Mouse (Mus musculus) frontal cortex, adult (tissue): Measurements from ENCODE around the gene Vapb.

Source experiments
- ATAC-seq: cut with Nextera tagmentation; 2 replicates; pipeline ENCODE4 v1.9.2; 2017; ENCODE audit warnings: mild to moderate bottlenecking, moderate library complexity, mixed read lengths; ENCODE audit not compliant: low TSS enrichment

Vapb gene

DNA sequence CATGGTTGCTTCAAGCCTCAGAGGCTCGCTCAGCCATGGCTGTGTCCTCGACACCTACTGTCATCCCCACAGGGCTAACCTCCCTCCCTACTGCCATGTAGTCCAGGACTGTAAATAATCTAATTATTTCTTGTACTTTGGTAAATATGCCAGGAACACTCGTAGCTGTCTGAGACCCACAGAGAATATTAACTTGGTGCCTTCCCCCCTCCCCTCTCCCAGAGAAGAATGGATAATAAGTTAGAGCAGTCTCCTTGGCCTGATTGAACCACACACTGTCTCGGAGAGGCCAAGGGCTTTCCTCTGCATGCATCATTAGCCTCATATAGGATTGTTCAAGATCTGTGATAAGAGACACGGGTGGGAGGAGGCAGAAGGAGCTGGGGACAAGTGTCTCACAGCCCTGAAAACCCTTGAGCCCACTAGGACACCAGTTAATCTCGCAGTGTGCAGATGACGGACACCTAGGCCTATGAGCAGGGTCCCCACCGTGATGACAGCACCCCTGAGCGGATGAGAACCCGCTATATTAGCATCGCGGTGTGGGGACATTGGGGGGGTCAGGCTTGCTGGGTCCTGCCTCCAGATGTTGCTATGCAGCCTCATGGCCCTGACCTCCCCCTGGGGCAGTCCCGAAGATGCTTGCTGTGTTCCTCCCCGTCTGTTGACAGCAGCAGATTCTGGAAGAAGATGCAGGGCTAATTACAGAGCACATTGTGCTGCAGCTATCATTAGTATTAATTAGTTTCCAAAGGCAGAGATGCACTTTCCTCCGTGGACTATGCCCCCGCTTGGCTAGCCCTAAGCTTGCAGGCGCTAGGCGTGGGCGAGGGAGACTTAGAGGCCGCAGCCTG lies 54.8 kb downstream of the Vapb start:
- ATAC-seq = no peak

DNA sequence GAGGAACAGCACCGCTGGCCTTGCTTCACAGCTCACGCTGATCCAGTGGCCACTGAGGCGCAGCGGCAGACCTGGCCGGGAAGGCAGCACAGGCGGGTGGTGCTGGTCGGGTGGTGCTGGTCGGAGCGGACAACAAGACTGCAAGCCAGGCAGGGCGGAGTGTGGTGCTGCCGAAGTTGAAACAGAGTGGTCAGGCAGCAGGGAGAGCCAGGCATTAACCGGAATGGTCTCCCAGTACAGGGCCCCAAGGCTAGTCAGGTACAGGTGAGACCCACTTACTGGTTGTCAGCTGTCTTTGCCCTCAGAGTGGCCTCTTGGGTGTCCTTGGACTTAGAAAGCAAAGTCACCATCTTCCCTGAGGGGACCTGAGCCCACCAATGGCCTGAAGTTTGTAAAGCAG lies 56.7 kb downstream of the Vapb start:
- no peak for ATAC-seq

DNA sequence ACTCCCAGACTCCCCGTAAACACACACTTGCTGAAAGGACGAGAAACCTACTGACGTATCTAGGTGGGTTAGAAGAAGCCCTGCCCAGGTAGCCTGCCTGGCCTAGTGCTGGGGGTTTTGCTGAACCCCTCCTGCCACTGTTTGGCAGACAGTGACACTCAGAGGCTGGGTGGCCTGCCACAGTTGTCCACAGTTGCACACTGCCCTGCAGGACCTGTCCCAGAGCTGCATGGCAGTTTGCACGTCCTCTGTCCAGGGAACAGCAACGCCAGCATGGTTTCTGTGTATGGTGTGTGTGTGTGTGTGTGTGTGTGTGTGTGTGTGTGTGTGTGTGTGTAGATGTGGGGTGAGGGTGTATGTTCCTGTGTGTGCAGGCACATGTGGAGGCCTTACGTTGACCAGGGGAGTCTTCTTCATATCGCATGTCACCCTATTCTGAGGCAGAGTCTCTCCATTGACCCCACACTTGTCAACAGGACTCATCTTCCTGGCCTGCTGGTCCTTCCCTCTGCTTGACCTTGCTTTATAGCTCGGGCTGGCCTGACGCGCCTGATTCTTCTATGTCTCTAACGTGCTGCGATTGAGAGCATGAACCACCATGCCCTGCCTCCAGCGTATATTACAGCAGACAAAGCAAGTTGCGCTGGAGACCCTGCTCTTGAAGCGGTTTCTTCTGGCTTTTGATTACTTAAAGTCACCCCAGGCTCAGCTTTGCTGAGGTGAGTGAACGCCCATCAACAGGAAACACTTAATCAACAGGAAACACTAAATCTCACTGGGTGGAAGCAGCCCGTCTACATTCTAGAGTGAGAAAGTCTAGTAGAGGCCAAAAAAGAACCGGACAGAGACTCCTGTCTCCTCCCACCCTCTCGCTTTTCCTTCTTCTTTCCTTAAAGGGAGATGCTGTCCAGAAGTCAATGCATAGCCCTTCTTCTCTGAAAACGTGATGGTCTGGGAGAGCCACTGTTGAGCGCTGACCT lies 57.5 kb downstream of the Vapb start:
- ATAC-seq = no peak

DNA sequence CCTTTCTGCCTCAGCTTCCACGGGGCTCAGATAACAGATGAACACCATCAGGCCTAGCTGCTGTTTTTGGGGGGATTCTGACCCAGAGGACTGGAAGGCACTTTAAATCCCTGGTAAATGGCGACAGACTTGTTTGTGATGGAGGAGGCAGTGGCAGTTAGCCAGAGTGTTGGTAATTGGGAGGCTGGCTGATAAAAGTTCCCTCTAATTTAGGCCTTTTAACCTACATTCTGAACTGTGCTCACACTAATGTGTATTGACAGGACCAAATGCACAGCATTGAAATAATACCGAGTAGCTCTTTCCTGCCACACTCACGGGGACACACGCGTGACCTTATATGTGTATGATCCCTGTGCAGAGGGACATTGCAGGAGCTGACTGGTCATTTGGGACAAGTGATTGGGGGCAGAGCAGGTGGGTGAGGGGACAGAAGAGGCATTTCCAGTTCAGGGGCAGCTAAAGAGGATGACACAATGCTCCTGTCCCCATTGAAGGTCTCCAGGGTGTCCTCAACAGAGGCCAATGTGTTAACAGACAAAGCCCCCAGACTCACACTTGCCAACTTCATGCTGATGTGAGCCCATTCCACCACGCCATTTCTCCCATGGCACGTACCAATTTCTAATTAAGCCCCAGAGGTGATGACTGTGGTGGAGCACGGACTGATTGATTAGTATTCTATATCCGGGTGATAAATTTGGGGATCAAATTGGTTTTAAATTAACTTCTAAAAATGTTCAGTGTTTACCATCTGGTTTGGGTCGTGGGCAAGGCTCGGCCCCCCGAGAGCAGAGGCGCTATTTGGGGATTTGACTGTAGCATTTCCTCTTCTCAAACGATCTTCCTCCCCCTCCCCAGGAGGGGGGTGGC lies 58.7 kb downstream of the Vapb start:
- ATAC-seq = no peak

DNA sequence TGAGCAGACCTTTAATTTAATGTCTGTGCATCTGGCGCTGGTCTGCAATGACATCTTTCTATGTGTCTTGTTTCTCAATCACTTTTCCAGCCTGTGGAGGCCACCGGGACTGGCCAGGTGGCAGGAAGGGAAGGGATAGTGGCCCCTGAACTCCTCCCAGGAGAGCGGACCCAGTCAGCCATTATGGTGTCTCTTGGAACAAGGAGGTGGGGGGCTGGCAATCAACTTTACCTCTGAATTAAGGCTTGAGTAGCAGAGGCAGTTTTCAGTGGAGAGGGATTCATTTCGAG lies 59.3 kb downstream of the Vapb start:
- ATAC-seq = no peak

DNA sequence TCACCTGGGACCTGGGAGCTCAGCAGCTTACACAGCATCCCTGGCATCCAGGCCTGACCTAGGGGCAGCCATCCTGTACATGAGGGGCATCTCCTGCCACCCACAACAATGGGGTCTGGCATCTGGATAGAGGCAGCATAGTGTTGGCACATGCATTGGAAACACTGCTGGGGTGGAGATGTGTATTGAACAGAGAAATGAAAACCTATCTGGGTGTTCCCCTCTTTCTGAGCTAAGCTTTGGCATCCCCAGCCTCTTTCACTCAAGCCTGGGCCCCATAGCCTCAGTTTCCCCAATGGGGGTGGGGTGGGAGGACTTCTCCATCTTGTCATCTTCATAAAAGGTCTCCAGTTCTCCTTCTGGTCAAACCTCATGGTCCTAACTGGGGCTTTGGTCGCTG lies 62.2 kb downstream of the Vapb start:
- ATAC-seq = no peak

DNA sequence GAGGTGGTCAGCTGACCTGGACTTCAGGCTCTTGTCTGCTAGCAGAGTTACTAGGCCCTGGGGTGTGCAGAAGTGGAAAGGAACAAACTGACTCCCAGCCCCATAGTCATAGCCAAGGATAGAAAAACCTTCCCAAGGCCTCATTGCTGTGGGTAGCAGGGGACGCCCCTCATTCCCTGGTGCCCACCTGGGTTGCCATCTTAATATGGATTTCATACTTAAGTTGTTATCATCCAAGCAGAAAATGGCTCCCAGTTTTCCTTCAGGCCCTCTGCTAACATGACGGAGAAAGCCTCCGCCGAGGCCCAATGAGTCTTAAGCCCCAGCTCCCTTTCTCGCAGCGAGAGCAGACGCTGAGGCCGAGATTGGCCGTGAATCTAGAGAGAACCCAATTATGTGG lies 63.3 kb downstream of the Vapb start:
- ATAC-seq = no peak

DNA sequence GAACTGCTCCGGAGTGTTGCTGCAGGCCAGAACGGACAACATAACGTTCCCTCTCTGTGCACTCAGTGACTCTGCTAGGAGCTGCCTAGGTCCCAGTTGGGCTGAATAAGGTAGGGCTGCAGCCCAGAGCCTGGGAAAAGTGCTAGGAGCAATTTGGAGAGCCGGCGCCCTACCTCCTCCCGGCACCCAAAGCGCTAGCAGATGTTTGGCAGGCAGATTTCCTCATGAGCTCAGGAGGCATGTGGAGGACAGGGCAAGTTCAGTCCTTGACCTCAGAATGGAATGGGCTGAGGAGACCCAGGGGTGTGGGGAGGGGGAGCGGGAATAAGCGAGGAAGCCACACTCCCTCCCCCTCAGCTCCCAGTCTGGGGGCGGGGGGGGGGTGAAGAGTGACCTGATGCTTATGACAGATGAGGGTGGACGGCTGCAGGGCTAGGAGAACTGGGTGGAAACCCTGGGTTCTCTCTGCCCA lies 64.1 kb downstream of the Vapb start:
- ATAC-seq = no peak

DNA sequence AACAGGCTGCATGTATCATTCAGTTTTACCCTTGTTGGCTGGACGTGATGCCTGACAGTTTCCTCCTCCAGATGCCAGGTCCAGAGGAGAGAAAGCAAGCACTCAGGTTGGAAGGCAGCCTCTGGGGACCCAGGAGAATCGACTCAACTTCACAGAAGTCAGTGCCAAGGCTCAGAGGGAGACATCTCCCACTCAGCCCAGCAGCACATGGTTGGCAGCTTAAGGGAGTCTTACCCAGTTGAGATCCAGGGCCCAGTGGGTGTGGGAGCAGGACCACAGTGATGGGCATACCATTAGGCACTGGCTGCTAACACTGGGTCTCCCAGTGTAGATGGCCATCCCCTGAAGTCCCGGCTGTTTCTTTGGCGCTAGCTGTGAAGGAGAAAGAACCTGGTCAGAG lies 64.9 kb downstream of the Vapb start:
- no peak for ATAC-seq

DNA sequence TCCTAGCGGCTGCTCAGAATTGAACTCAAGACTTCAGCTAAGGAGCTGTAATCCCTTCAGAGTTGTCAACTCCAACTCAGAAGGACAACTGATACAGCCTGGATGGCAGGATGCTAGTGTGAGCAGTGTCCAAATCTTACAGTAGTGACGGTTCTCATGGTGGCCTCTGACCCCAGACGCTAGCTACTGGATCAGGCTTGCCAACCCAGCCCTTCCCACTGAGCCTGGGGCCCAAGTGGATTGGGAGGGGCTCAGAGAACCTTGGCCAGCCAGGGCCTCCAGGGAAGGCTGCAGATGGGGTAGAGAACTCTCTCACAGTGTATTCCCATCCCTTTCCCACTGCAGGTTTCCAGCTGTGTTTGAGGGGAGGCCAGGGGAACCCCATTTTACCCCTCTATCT lies 65.6 kb downstream of the Vapb start:
- ATAC-seq = no peak

DNA sequence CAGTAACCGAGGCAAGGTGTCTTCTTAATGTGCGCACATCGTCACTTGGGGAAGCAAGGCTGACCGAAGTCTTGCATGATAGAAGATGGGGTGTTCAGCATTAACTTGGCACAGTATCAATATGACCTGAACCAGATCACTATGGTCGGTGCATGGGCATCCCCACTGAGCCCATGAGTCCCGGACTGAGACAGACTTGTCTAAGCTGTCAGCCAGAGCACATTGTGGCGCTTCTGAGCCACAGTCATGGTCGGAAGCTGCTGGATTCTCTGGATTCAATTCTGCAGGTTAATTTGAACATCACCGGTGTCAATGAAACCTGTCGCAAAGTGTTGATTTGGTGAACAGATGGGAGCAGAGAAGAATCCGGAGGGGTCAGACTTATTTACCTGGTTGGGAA lies 66.5 kb downstream of the Vapb start:
- ATAC-seq = no peak

DNA sequence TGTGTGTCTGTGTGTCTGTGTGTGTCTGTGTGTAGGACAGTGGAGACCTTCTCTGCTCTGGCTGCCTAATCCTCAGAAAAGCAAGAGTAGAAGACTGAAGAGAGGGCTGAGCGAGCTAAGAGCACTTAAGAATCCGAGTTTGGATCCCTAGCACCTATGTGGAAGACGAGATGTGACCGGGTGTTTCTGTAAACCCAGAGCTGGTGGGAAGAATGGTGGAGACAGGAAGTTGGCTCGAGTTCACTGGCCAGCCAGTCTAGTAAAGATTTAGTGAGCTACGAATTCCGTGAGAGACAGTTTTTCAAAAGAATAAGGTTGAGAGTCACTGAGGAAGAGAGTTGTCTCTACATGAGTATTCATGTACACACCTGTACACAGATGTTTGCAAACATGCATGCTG lies 69.3 kb downstream of the Vapb start:
- no peak for ATAC-seq

DNA sequence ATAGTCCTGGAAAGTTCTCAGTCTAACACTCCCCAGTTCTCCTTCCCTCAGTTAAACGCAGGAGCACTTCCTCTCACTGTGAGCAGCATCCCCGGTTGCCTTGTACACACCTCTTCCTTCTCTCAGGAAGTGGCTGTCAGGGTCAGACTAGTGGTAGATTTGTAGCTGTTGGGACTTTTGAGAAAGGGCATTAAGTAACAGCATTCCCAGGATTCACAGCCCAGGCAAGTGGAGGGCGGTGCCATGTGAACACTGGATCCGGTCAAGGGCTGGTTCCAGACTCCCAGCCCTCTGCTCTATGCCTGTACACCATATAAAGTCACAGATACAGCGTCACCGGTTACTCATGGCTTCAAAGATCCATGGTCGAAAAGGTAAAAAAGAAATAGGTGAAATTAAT lies 71.6 kb downstream of the Vapb start:
- ATAC-seq = no peak

DNA sequence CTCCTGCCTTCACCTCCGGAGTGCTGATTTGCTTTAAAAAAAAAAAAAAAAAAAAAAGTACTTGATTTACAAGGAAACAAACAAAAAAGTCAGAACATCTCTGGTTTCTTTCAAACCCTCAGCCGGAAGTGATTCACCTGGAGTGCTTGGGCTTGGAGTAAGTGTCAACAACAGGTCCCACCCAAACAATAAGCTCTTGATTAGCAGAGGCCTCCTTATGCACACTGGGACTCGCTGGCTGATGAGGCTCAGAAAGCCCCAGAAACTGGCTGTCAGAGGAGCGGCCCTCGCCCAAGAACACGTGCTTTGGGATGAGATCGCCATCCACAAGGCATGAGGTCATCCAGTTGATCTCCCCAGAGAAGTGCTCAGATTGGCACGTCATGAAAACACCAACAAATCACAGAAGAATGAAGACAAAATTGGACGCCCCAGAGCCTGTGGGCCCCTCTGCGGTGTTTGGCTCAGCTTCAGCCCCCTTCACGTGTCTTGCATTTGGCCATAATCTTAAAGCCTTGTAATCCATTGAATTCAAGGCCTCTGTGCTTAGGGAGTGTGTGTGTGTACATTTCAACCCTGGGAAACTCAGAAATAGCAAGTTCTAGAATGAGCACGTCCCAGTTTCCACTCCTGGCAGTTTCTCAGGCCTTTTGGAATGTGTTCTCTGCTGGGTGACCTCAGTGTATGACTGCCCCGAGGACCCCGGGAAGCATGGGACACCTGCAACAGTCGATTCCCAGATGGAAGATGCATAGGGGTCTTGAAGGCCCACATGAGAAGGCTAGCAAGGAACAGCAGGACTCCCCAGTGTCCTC lies 72.9 kb downstream of the Vapb start:
- ATAC-seq = no peak

DNA sequence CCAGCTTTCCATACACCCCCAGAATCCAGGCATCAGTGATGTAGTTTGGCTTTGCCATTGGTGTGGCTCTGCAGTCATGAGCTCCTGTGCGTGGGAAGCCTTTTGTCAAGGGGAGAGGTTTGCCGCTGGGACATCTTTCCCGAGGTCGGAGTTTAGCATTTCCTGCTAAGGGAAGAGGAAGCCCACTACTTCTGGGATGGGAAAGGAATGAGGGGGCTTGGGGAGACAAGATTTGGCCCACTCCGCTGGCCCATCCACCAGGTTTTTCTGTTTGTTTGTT lies 73.5 kb downstream of the Vapb start:
- no peak for ATAC-seq

DNA sequence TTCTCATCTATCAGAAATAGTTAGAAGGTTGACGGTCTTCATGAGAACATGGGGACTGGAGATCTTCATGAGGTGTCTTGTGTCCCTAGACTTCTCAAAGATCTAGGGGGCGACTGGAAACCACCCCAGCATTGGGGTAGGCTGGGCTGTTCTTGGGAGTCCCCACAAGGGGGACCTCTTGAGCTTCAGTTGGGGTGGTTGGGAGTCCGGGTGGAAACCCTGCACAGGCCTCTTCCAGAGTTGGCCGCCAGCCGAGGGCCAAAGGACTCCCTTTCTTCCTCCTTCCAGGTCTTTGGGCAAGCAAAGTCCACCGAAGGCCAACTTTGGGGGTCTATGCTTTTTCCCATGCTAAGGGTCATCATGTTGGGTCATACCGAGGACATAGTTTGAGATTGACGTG lies 74.5 kb downstream of the Vapb start:
- ATAC-seq = no peak

DNA sequence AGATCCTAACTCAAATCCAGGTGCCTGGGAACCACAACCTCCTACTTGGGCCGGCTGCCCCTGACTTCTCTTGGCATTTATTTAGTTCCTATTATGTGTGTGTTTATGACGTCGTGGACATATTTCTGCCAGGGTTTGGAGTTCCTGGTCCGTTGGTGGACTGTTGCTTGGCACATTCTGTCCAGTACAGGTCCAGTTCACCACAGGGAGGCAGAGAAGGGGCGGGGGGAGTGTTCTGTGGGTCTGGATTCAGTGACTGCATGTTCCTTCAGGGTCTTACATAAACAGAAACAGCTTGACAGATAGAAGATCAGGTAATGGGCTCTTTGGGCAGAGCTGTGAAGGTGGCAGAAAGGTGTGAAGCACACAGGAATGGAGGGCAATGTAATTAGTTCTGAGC lies 75.8 kb downstream of the Vapb start:
- no peak for ATAC-seq

DNA sequence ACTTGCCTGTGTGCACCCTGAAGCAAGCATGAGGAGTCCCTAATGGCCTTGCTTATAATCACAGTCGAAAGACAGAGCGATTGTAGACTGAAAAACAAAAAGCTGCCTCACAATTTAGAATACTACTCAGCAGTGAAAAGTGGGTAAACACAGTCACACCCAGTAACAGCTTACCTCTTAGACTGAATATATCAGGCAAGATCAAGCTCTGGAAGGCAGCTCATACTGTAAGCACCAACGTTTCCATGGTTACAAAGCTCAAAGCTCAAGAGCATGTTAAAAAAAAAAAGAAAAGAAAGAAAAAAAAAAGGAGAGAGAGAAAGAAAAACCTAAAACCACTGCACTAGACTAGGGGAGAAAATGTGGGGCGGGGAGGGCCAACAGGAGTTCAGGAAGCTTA lies 89.0 kb downstream of the Vapb start:
- ATAC-seq = no peak

DNA sequence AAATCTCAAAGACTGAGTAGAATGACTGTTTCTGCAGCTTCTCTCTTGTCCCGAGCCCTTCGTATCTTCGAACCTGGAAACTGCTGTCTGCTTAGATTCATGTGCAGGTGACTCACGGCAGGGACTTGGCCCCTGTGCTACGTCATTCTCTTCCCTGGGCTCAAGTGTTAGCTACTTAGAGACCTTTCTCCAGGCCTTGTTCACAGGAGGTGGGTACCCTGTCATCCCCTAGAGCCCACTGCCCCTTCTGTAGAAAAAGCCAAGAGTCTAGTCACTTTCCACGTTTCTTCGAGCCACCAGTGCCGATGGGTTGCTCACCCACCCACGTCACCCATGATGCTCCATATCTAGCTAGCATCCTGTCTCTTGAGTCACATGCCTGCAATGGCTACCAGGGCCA lies 89.9 kb downstream of the Vapb start:
- no peak for ATAC-seq

DNA sequence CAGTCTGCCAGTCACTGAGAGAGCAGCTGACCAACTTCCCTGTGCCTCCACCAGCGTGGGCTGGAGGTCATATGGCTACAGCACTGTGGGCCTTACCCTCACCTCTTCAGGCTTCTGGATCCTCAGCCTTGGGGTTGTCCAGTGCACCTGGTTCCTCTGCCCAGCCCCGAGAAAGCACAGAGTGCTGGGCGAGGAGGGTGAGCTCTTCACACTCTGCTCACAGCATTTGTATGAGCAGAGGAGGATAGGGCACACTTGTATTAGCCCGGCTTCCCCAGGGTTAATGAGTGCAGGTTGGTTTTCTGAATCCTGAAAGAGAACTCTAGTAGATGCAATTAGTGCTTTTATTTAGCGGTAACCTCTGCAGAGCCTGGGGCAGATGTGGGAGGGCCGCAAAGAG lies 90.8 kb downstream of the Vapb start:
- ATAC-seq = no peak

DNA sequence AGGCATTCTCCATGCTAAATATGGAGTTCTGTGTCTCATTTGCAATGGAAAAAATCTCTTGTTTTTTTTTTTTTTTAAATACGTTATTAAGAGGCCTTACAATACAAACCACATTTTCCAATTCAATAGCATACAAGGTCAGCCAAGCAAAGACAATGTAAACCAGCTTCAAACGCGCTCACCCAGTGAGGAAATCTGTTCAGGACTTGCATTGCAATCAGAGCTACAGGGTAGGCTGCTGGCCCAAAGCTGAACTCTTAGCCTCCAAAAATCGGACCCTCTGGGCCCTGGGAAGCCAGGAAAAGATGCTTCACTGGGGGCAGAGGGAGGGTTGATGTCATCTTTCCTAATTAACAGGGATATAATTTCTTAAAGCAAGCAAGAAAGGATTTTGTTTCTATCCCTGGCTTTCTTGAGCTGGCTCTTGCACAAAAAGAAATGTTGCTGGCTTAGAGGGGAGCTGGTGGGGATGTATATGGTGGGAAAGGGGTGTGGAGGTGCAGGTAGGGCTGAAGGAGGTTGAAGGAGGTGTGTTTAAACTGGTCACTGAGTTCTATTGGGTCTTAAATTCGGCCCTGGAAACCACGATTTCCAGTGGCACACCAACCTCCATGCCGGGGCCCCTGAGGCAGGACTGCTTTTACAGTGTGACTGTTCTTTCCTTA lies 95.6 kb downstream of the Vapb start:
- no peak for ATAC-seq
